Mouse (Mus musculus) T-cell, adult 2 months (primary cell): ENCODE measurements around the gene Cd59b.
A peak's percentile ranks its signal among the peaks of the same experiment; 100 is the strongest.

Experiments used
- DNase-seq: peaks from one replicate; pipeline ENCODE4 v3.0.0; 2022; ENCODE audit warnings: low spot score

The Cd59b gene

GRCm38 (mm10) chr2:104069704-104070185 is at the start of gene Cd59b:
Gene Cd59b (plus strand): TSS chr2:104069849.
- DNase-seq, result peak; percentile 11

GRCm38 (mm10) chr2:104023096-104023495 is 46.6 kb upstream of the Cd59b start:
- no peak for DNase-seq

GRCm38 (mm10) chr2:104024656-104025055 is 45.0 kb upstream of the Cd59b start:
- DNase-seq, result no peak

GRCm38 (mm10) chr2:104027458-104028138 is 42.1 kb upstream of the Cd59b start, which contains the start of gene Fbxo3:
Gene Fbxo3 (plus strand): TSS chr2:104027721.
- peak; percentile 86 for DNase-seq

GRCm38 (mm10) chr2:104028139-104028723 is 41.4 kb upstream of the Cd59b start, which contains the start of gene 4931422A03Rik:
Gene 4931422A03Rik (minus strand): TSS chr2:104028361.
- no peak for DNase-seq

GRCm38 (mm10) chr2:104029074-104029473 is 40.6 kb upstream of the Cd59b start:
- no peak for DNase-seq

- DNase-seq, result no peak
Observed at GRCm38 (mm10) chr2:104030381-104030780, 39.3 kb upstream of the Cd59b start.

- no peak for DNase-seq
Observed at GRCm38 (mm10) chr2:104032056-104032455, 37.6 kb upstream of the Cd59b start.

- peak; percentile 6 for DNase-seq
Observed at GRCm38 (mm10) chr2:104034832-104035472, 34.7 kb upstream of the Cd59b start.

GRCm38 (mm10) chr2:104035595-104035994 is 34.1 kb upstream of the Cd59b start:
- no peak for DNase-seq

GRCm38 (mm10) chr2:104036316-104036715 is 33.3 kb upstream of the Cd59b start:
- DNase-seq, result no peak

GRCm38 (mm10) chr2:104038236-104038635 is 31.4 kb upstream of the Cd59b start:
- DNase-seq, result no peak

- peak; percentile 7 for DNase-seq
Observed at GRCm38 (mm10) chr2:104041632-104042031, 28.0 kb upstream of the Cd59b start.

- no peak for DNase-seq
Observed at GRCm38 (mm10) chr2:104042766-104043165, 26.9 kb upstream of the Cd59b start.

GRCm38 (mm10) chr2:104043624-104044478 is 25.8 kb upstream of the Cd59b start:
- no peak for DNase-seq

- no peak for DNase-seq
Observed at GRCm38 (mm10) chr2:104044479-104045080, 25.1 kb upstream of the Cd59b start.

GRCm38 (mm10) chr2:104058381-104058780 is 11.3 kb upstream of the Cd59b start:
- no peak for DNase-seq

- DNase-seq, result no peak
Observed at GRCm38 (mm10) chr2:104058954-104059353, 10.7 kb upstream of the Cd59b start.

- no peak for DNase-seq
Observed at GRCm38 (mm10) chr2:104059786-104060185, 9.9 kb upstream of the Cd59b start.

GRCm38 (mm10) chr2:104060996-104061395 is 8.7 kb upstream of the Cd59b start:
- DNase-seq, result no peak

GRCm38 (mm10) chr2:104062665-104063064 is 7.0 kb upstream of the Cd59b start:
- DNase-seq, result no peak

- DNase-seq, result no peak
Observed at GRCm38 (mm10) chr2:104064152-104064551, 5.5 kb upstream of the Cd59b start.
